In genomic region chr10:41933536-41933935, GRCm38 (mm10) we compare ENCODE assay signal across 9 mouse cellular contexts.
DNase-seq lines count a peak whose midpoint lies in the region; TF ChIP-seq lines count a peak whose summit lies in the region.
"Had no signal": no experiment of that assay in that cellular context is flagged by ENCODE, and none has a peak within 500 bp of the region (broad histone marks: within the 10 kb centered on the region; RNA-seq: fewer than 3 reads in every experiment).

No protein-coding gene starts in this region.

- TF ChIP-seq CTCF in testis, adult 2 months (IDR thresholded peaks at IDR 0.05; ENCODE audit: control insufficient read depth, insufficient read depth, insufficient replicate concordance, low read depth, low read length), result peak; percentile 77

- H3K4me3 ChIP-seq in heart, embryonic 10.5 days, result no peak overlapping the region
- H3K4me3 ChIP-seq in testis, adult 2 months (ENCODE audit: control insufficient read depth, low read depth, low read length), result no peak overlapping the region
- H3K4me3 ChIP-seq: limb, embryonic 12.5 days had no signal

- peaks cover 46% of the 10 kb centered on the region for H3K4me1 ChIP-seq in heart, embryonic 10.5 days
- peaks cover 6% of the 10 kb centered on the region for H3K4me1 ChIP-seq in testis, adult 2 months (ENCODE audit: control insufficient read depth, insufficient read depth, low read length)

- no peaks in the 10 kb centered on the region for H3K27me3 ChIP-seq in heart, embryonic 10.5 days (ENCODE audit: insufficient read depth, poor library complexity, severe bottlenecking)
- H3K27me3 ChIP-seq in testis, adult 2 months (ENCODE audit: control insufficient read depth, insufficient read depth, low read length), result no peaks in the 10 kb centered on the region
- H3K27me3 ChIP-seq: limb, embryonic 12.5 days had no signal

- no peaks in the 10 kb centered on the region for H3K9me3 ChIP-seq in heart, embryonic 10.5 days
- H3K9me3 ChIP-seq: limb, embryonic 12.5 days had no signal

- no peak overlapping the region for H3K27ac ChIP-seq in heart, embryonic 10.5 days
- H3K27ac ChIP-seq in testis, adult 2 months (ENCODE audit: control insufficient read depth, insufficient read depth, low read depth, low read length), result no peak overlapping the region
- H3K27ac ChIP-seq: limb, embryonic 12.5 days had no signal

- TF ChIP-seq POLR2A in testis, adult 2 months (IDR thresholded peaks at IDR 0.05; ENCODE audit: control insufficient read depth, low read depth, low read length), result no peak

- 63% methylated on average over 6 of the region's 6 CpGs for WGBS in heart, embryonic 10.5 days

- H3K36me3 ChIP-seq in heart, embryonic 10.5 days, result no peaks in the 10 kb centered on the region
- H3K36me3 ChIP-seq in testis, adult 2 months (ENCODE audit: control insufficient read depth, insufficient read depth, low read length), result no peaks in the 10 kb centered on the region
- H3K36me3 ChIP-seq: limb, embryonic 12.5 days had no signal

- peak; percentile 82 to 90 for DNase-seq in heart, adult 18-20 months
- DNase-seq in heart, embryonic 10.5 days (ENCODE audit: low spot score), result no peak
- DNase-seq in ES-CJ7 (ENCODE audit: low read depth, low spot score), result peak; percentile 65
- DNase-seq in cerebellum, adult 8-10 months, result peak; percentile 70
- DNase-seq in gastrocnemius, postnatal 4 days (ENCODE audit: low spot score in 2 of 2), result peak; percentile 33 to 51
- DNase-seq in kidney, postnatal 10 days, result peak; percentile 67
- DNase-seq in lung, postnatal 36 days, result peak; percentile 79
